Mouse (Mus musculus) stomach, postnatal 0 days (tissue): ENCODE results near the gene Sox5.

Experiments used
- CTCF ChIP-seq: IDR thresholded peaks from 2 replicates; pipeline ENCODE4 v1.5.1; 2016; ENCODE audit warnings: antibody characterized with exemption, low read depth, mild to moderate bottlenecking, moderate library complexity
- EP300 ChIP-seq: optimal IDR thresholded peaks from 2 replicates; pipeline ENCODE3; 2016; ENCODE audit warnings: antibody characterized with exemption

DNA sequence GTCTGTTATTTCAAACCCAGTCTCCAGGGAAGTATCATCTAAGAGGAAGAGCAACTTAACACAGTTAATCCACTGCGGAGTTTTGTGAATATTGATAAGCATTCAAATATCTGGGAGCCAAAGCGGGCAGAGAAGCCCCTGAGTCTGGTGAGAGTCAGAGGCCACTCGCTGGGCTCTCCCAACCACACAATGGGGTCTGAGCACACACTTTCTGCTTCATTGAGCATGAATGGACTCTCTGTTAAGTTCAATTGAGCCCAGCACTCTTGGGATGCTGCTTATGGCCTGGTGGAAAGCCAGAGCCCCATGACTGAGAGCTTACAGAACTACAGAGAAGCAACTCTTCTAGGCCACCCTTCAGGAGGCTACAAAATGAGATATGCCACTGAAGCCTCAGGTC, 221.6 kb downstream of the Sox5 start:
- TF ChIP-seq EP300 (no peak), CTCF (no peak)
